Mouse (Mus musculus): ENCODE data around the gene Lsm14b. TPM values are rescaled to one million over a fixed set of nuclear protein-coding genes. Genes with fewer than 3 reads are reported as not detected.

The Lsm14b gene
- polyA plus RNA-seq, 1 experiment from 2014 or later: 2.0 TPM

DNA sequence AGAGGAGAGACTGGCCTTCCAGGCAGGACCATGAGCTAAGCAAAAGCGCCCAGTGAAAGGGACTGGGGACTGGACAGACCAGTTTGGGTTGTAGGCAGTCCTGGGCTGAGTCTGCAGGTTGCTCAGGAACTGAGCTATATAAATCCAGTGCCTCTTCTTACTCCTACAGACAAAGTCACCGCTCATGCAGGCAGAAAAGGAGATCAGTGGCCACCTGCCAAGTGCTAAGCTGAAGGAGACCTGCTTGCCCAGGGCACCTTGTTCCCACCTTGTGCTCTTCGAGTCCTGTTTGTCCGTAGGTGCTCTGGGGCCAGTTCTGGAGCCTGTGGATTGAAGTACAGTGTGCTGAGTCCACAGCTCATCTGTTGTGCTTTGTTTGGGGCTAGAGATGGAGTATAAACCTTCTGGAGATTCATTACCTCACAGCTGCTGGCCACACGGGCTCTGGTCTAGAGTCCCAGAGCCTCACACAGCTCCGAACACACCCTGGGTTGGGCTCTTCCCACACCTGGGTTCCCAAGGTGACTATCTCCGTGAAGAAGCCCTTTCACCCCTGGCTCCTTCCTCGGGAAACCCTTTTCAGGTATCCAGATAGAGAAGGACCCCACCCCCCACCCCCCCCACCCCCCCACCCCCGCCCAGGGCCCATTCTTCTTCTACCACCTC is 18.3 kb upstream of the Lsm14b start:
- peak overlapping the region; percentile 1; the same call in 1 of the 2 replicates for H3K27ac ChIP-seq (ENCODE audit: low read length)
- 0 out of 2 replicates have a peak overlapping the region, but pooled peaks have one; percentile 2 for H3K4me2 ChIP-seq (ENCODE audit: low read depth, low read length)
- H3K9me3 ChIP-seq (replicated peaks; ENCODE audit: control insufficient read depth, low read length): no peaks in the 10 kb centered on the region
- H3K4me1 ChIP-seq (ENCODE audit: control insufficient read depth, insufficient read depth, low read length): no peaks in the 10 kb centered on the region
- peak; percentile 77 for ATAC-seq (ENCODE audit: insufficient read depth, low FRiP score)
- WGBS: 35% methylated on average over 9 of the region's 9 CpGs
- H3K9ac ChIP-seq (ENCODE audit: low read length): no peak overlapping the region
- no peak overlapping the region for H3K4me3 ChIP-seq (replicated peaks; ENCODE audit: low read length)
- H3K27me3 ChIP-seq (ENCODE audit: control insufficient read depth, insufficient read depth, low read length): no peaks in the 10 kb centered on the region
- no peaks in the 10 kb centered on the region for H3K36me3 ChIP-seq (ENCODE audit: control insufficient read depth, insufficient read depth, low read length)

GRCm38 (mm10) chr2:180010686-180011085 is 14.1 kb upstream of the Lsm14b start:
- 93% methylated on average over 7 of the region's 7 CpGs for WGBS
- H3K4me1 ChIP-seq (ENCODE audit: control insufficient read depth, insufficient read depth, low read length): no peaks in the 10 kb centered on the region
- H3K4me3 ChIP-seq (replicated peaks; ENCODE audit: low read length): no peak overlapping the region
- H3K9ac ChIP-seq (ENCODE audit: low read length): no peak overlapping the region
- no peak for ATAC-seq (ENCODE audit: insufficient read depth, low FRiP score)
- H3K4me2 ChIP-seq (ENCODE audit: low read depth, low read length): no peak overlapping the region
- no peaks in the 10 kb centered on the region for H3K27me3 ChIP-seq (ENCODE audit: control insufficient read depth, insufficient read depth, low read length)
- H3K9me3 ChIP-seq (replicated peaks; ENCODE audit: control insufficient read depth, low read length): no peaks in the 10 kb centered on the region
- no peak overlapping the region for H3K27ac ChIP-seq (ENCODE audit: low read length)
- H3K36me3 ChIP-seq (ENCODE audit: control insufficient read depth, insufficient read depth, low read length): no peaks in the 10 kb centered on the region

DNA sequence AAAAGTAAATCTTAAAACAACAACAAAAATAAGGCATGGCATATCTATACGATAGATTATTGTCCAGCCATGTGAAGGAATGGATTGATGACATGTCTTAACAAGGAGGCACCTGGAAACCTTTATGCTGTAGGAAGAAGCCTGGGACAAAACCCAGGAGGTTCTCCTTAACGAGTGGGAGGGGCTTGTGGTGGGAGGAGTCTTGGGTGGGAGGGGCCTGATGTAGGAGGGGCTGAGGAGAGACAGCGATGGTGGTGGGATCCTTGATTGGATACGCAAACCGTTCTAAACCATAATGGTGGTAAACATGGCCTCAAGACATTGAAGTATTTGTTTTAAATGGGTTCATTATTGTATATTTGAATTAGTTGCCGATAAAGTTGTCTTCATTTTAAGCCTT is 13.4 kb upstream of the Lsm14b start:
- Histone ChIP-seq H3K9me3 (replicated peaks; ENCODE audit: control insufficient read depth, low read length) (no peaks in the 10 kb centered on the region), H3K9ac (ENCODE audit: low read length) (no peak overlapping the region), H3K4me1 (ENCODE audit: control insufficient read depth, insufficient read depth, low read length) (peaks cover 2% of the 10 kb centered on the region; the same call in 1 of the 2 replicates), H3K27ac (ENCODE audit: low read length) (no peak overlapping the region), H3K27me3 (ENCODE audit: control insufficient read depth, insufficient read depth, low read length) (no peaks in the 10 kb centered on the region), H3K4me3 (replicated peaks; ENCODE audit: low read length) (no peak overlapping the region), H3K4me2 (ENCODE audit: low read depth, low read length) (no peak overlapping the region), H3K36me3 (ENCODE audit: control insufficient read depth, insufficient read depth, low read length) (no peaks in the 10 kb centered on the region)
- 78% methylated on average over 6 of the region's 6 CpGs for WGBS
- ATAC-seq (ENCODE audit: insufficient read depth, low FRiP score): no peak

- no peaks in the 10 kb centered on the region for H3K9me3 ChIP-seq (replicated peaks; ENCODE audit: control insufficient read depth, low read length)
- ATAC-seq (ENCODE audit: insufficient read depth, low FRiP score): no peak
These were observed 11.1 kb upstream of the Lsm14b start for GRCm38 (mm10) chr2:180013686-180014085.

DNA sequence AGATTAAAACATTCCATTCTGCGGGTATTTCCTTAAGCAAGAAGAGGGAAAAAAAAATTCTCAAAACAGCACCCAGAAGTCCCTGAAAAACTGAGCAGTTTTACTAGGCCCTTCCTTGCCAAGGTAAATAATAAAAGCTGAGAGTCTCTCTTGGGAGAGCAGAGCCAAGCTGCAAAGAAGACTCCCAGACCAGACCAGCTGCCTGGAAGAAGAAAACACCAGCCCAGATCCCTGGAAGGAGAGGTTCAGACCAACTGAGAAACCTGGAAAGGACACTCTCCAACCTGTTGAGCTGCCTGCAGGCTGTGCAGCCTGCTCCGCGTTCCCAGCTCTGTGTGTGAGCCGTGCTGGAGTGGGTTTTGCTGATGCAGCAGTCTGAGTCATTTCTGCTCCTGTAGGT is 7.2 kb upstream of the Lsm14b start:
- 33% methylated on average over 4 of the region's 4 CpGs for WGBS
- Histone ChIP-seq H3K27me3 (ENCODE audit: control insufficient read depth, insufficient read depth, low read length) (peaks cover 6% of the 10 kb centered on the region), H3K4me3 (replicated peaks; ENCODE audit: low read length) (no peak overlapping the region), H3K36me3 (ENCODE audit: control insufficient read depth, insufficient read depth, low read length) (no peaks in the 10 kb centered on the region), H3K9ac (ENCODE audit: low read length) (no peak overlapping the region), H3K4me1 (ENCODE audit: control insufficient read depth, insufficient read depth, low read length) (peaks cover 14% of the 10 kb centered on the region), H3K4me2 (ENCODE audit: low read depth, low read length) (no peak overlapping the region), H3K27ac (ENCODE audit: low read length) (peak overlapping the region; percentile 44; the same call in 1 of the 2 replicates), H3K9me3 (replicated peaks; ENCODE audit: control insufficient read depth, low read length) (no peaks in the 10 kb centered on the region)
- no peak for ATAC-seq (ENCODE audit: insufficient read depth, low FRiP score)

More at GRCm38 (mm10) chr2:180013686-180014085, 11.1 kb upstream of the Lsm14b start:
- Histone ChIP-seq H3K4me3 (replicated peaks; ENCODE audit: low read length) (no peak overlapping the region), H3K27ac (ENCODE audit: low read length) (no peak overlapping the region), H3K9ac (ENCODE audit: low read length) (no peak overlapping the region), H3K4me1 (ENCODE audit: control insufficient read depth, insufficient read depth, low read length) (peaks cover 14% of the 10 kb centered on the region), H3K36me3 (ENCODE audit: control insufficient read depth, insufficient read depth, low read length) (no peaks in the 10 kb centered on the region), H3K4me2 (ENCODE audit: low read depth, low read length) (no peak overlapping the region), H3K27me3 (ENCODE audit: control insufficient read depth, insufficient read depth, low read length) (no peaks in the 10 kb centered on the region)
- WGBS: 88% methylated on average over 7 of the region's 7 CpGs

GRCm38 (mm10) chr2:180018573-180018972 is 6.2 kb upstream of the Lsm14b start:
- peaks cover 14% of the 10 kb centered on the region for H3K4me1 ChIP-seq (ENCODE audit: control insufficient read depth, insufficient read depth, low read length)
- H3K9me3 ChIP-seq (replicated peaks; ENCODE audit: control insufficient read depth, low read length): no peaks in the 10 kb centered on the region
- WGBS: 88% methylated on average over 9 of the region's 9 CpGs
- H3K4me2 ChIP-seq (ENCODE audit: low read depth, low read length): no peak overlapping the region
- no peaks in the 10 kb centered on the region for H3K36me3 ChIP-seq (ENCODE audit: control insufficient read depth, insufficient read depth, low read length)
- no peak overlapping the region for H3K9ac ChIP-seq (ENCODE audit: low read length)
- no peak overlapping the region for H3K27ac ChIP-seq (ENCODE audit: low read length)
- ATAC-seq (ENCODE audit: insufficient read depth, low FRiP score): no peak
- no peak overlapping the region for H3K4me3 ChIP-seq (replicated peaks; ENCODE audit: low read length)
- peaks cover 8% of the 10 kb centered on the region for H3K27me3 ChIP-seq (ENCODE audit: control insufficient read depth, insufficient read depth, low read length)

- no peak overlapping the region for H3K9ac ChIP-seq (ENCODE audit: low read length)
- no peak for ATAC-seq (ENCODE audit: insufficient read depth, low FRiP score)
- H3K4me3 ChIP-seq (replicated peaks; ENCODE audit: low read length): no peak overlapping the region
- peaks cover 17% of the 10 kb centered on the region for H3K4me1 ChIP-seq (ENCODE audit: control insufficient read depth, insufficient read depth, low read length)
- no peaks in the 10 kb centered on the region for H3K36me3 ChIP-seq (ENCODE audit: control insufficient read depth, insufficient read depth, low read length)
- no peak overlapping the region for H3K27ac ChIP-seq (ENCODE audit: low read length)
- H3K27me3 ChIP-seq (ENCODE audit: control insufficient read depth, insufficient read depth, low read length): peaks cover 8% of the 10 kb centered on the region
- H3K4me2 ChIP-seq (ENCODE audit: low read depth, low read length): no peak overlapping the region
- H3K9me3 ChIP-seq (replicated peaks; ENCODE audit: control insufficient read depth, low read length): no peaks in the 10 kb centered on the region
- 72% methylated on average over 7 of the region's 7 CpGs for WGBS
These were observed 4.6 kb upstream of the Lsm14b start for GRCm38 (mm10) chr2:180020091-180020661.

DNA sequence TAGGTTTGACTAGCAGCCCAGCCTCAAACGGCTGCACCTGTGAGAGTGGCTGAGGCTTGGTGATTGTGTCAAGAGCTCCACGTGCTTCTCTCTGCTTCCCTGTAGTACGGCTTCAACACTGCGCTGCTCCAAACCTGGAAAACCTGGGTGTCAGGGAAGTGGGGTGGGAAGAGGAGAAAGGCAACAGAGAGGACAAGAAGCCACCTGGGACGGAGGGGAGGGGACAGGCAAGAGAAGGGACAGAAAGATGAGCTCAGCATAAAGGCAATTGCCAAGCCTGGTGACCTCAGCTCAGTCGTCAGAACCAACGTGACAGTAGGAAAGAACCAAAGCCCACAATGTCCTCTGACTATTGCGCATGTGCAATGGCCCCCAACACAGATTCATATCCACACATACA is 3.9 kb upstream of the Lsm14b start:
- Histone ChIP-seq H3K36me3 (ENCODE audit: control insufficient read depth, insufficient read depth, low read length) (no peaks in the 10 kb centered on the region), H3K9ac (ENCODE audit: low read length) (no peak overlapping the region), H3K27ac (ENCODE audit: low read length) (no peak overlapping the region), H3K4me3 (replicated peaks; ENCODE audit: low read length) (no peak overlapping the region), H3K4me1 (ENCODE audit: control insufficient read depth, insufficient read depth, low read length) (peaks cover 20% of the 10 kb centered on the region), H3K27me3 (ENCODE audit: control insufficient read depth, insufficient read depth, low read length) (peaks cover 8% of the 10 kb centered on the region), H3K9me3 (replicated peaks; ENCODE audit: control insufficient read depth, low read length) (no peaks in the 10 kb centered on the region), H3K4me2 (ENCODE audit: low read depth, low read length) (no peak overlapping the region)
- no peak for ATAC-seq (ENCODE audit: insufficient read depth, low FRiP score)
- WGBS: 73% methylated on average over 8 of the region's 8 CpGs

DNA sequence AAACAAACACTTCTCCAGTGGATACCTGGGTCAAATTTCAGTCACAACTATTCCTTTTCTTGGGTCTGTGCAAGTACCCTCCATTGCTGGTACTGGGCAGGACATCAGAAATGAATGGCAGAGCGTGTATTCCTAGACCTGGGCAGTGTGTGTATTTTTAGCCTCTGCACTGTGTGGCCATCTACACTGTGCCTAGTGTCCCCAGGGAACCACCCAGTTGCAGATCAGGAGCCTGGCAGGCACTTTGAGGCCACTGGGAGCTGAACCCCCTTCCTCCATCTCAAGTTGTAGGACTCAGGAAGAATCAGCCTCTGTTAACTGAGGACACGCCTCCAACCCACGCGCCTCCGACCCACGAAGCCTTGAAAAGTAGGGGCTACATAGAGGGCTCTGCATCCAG is 2.0 kb upstream of the Lsm14b start:
- no peaks in the 10 kb centered on the region for H3K9me3 ChIP-seq (replicated peaks; ENCODE audit: control insufficient read depth, low read length)
- peaks cover 24% of the 10 kb centered on the region for H3K4me1 ChIP-seq (ENCODE audit: control insufficient read depth, insufficient read depth, low read length)
- WGBS: 62% methylated on average over 6 of the region's 6 CpGs
- peaks cover 8% of the 10 kb centered on the region for H3K27me3 ChIP-seq (ENCODE audit: control insufficient read depth, insufficient read depth, low read length)
- no peak overlapping the region for H3K27ac ChIP-seq (ENCODE audit: low read length)
- no peak overlapping the region for H3K9ac ChIP-seq (ENCODE audit: low read length)
- H3K36me3 ChIP-seq (ENCODE audit: control insufficient read depth, insufficient read depth, low read length): no peaks in the 10 kb centered on the region
- ATAC-seq (ENCODE audit: insufficient read depth, low FRiP score): no peak
- H3K4me2 ChIP-seq (ENCODE audit: low read depth, low read length): no peak overlapping the region
- no peak overlapping the region for H3K4me3 ChIP-seq (replicated peaks; ENCODE audit: low read length)
